Mouse (Mus musculus) adrenal gland, adult (tissue): ENCODE results near the gene Pilrb2.

Experiments
- DNase-seq, 2 experiments: peaks; one replicate each; pipeline ENCODE4 v3.0.0; 2022 to 2023; ENCODE audit warnings: low spot score in 1 of 2; ENCODE audit not compliant: inconsistent age in 2 of 2

Pilrb2 gene

GRCm38 (mm10) chr5:137833500-137833899, 38.1 kb downstream of the Pilrb2 start:
- no peak for DNase-seq

GRCm38 (mm10) chr5:137831506-137831905, 40.1 kb downstream of the Pilrb2 start:
- no peak for DNase-seq

- no peak for DNase-seq
These were observed 40.5 kb downstream of the Pilrb2 start for GRCm38 (mm10) chr5:137831106-137831505.

GRCm38 (mm10) chr5:137830238-137830637, 41.4 kb downstream of the Pilrb2 start:
- DNase-seq: peak in 1 of 2 experiments; percentile 38

GRCm38 (mm10) chr5:137828694-137829093, 42.9 kb downstream of the Pilrb2 start:
- DNase-seq: no peak

GRCm38 (mm10) chr5:137826421-137826820, 45.2 kb downstream of the Pilrb2 start:
- no peak for DNase-seq

- no peak for DNase-seq
These were observed 45.6 kb downstream of the Pilrb2 start for GRCm38 (mm10) chr5:137825971-137826370.

- DNase-seq: no peak
These were observed 46.6 kb downstream of the Pilrb2 start for GRCm38 (mm10) chr5:137825030-137825429.

GRCm38 (mm10) chr5:137823455-137824045, 48.1 kb downstream of the Pilrb2 start:
- no peak for DNase-seq

- DNase-seq: no peak
These were observed 49.0 kb downstream of the Pilrb2 start for GRCm38 (mm10) chr5:137822602-137823001.

GRCm38 (mm10) chr5:137822126-137822525, 49.5 kb downstream of the Pilrb2 start:
- no peak for DNase-seq

GRCm38 (mm10) chr5:137817466-137818222, 54.0 kb downstream of the Pilrb2 start:
- no peak for DNase-seq
